8 mouse cellular contexts compared by ENCODE assay signal in genomic region chr6:124809775-124810538, GRCm38 (mm10). TPM values are rescaled to one million over a fixed set of nuclear protein-coding genes. Genes with fewer than 3 reads are reported as not detected.
DNase-seq lines count a peak whose midpoint lies in the region; ATAC-seq and TF ChIP-seq lines count a peak whose summit lies in the region.

No protein-coding gene starts in this region.

- peaks cover 27% of the 10 kb centered on the region for H3K4me1 ChIP-seq in forebrain, postnatal 0 days (ENCODE audit: insufficient read depth)
- peaks cover 80% of the 10 kb centered on the region for H3K4me1 ChIP-seq in midbrain, embryonic 10.5 days

- peak overlapping the region; percentile 41; the same call in 1 of the 2 replicates for H3K4me3 ChIP-seq in forebrain, postnatal 0 days (ENCODE audit: low read depth, low read length)
- H3K4me3 ChIP-seq in midbrain, embryonic 10.5 days = peak overlapping the region; percentile 69

- no peak for ATAC-seq in forebrain, postnatal 0 days
- no peak for ATAC-seq in activated CD4-positive, CD25-positive, alpha-beta regulatory T cell, adult 4 months

- no peaks in the 10 kb centered on the region for H3K27me3 ChIP-seq in forebrain, postnatal 0 days (ENCODE audit: insufficient read depth, low read length)
- no peaks in the 10 kb centered on the region for H3K27me3 ChIP-seq in midbrain, embryonic 10.5 days (ENCODE audit: low read depth, poor library complexity, severe bottlenecking)

- no peak overlapping the region for H3K27ac ChIP-seq in forebrain, postnatal 0 days (ENCODE audit: low read depth, low read length)
- H3K27ac ChIP-seq in midbrain, embryonic 10.5 days (replicated peaks) = peak overlapping the region; percentile 87

- no peak for TF ChIP-seq CTCF in forebrain, postnatal 0 days (IDR thresholded peaks at IDR 0.05; ENCODE audit: low read depth)

- H3K9ac ChIP-seq in forebrain, postnatal 0 days = peak overlapping the region; percentile 50; the same call in 1 of the 2 replicates

- peak; percentile 28 for DNase-seq in kidney, adult 18-20 months
- no peak for DNase-seq in kidney, adult 9 months
- DNase-seq in ZHBTc4 (ENCODE audit: low read depth, low spot score) = peak; percentile 16
- peak; percentile 20 for DNase-seq in forebrain, postnatal 0 days
- no peak for DNase-seq in midbrain, embryonic 10.5 days (ENCODE audit: low spot score)
- DNase-seq in spleen, postnatal 10 days (ENCODE audit: low spot score in 2 of 2) = no peak
- DNase-seq in layer of hippocampus, adult 9-11 months = no peak

- H3K4me2 ChIP-seq in forebrain, postnatal 0 days (ENCODE audit: low read depth) = peak overlapping the region; percentile 58

- H3K36me3 ChIP-seq in forebrain, postnatal 0 days (ENCODE audit: insufficient read depth) = peaks cover 14% of the 10 kb centered on the region
- H3K36me3 ChIP-seq in midbrain, embryonic 10.5 days = peaks cover 32% of the 10 kb centered on the region

- H3K9me3 ChIP-seq in forebrain, postnatal 0 days (ENCODE audit: low read length) = no peaks in the 10 kb centered on the region
- no peaks in the 10 kb centered on the region for H3K9me3 ChIP-seq in midbrain, embryonic 10.5 days (replicated peaks)

- 48% methylated on average over 14 of the region's 14 CpGs for WGBS in forebrain, postnatal 0 days
- 45% methylated on average over 14 of the region's 14 CpGs for WGBS in midbrain, embryonic 10.5 days

RNA-seq across cellular contexts. Expression of gene Spsb2, which starts 1.5 kb away (rescaled TPM):
- 4.3 and 6.0 TPM in 2 replicates for total RNA-seq in forebrain, postnatal 0 days (2014; rRNA removed)
- polyA plus RNA-seq in forebrain, postnatal 0 days (2015; fragmentation: Nextera tagmentation; extraction: Ambion mirVana) = 6.8 and 7.0 TPM in 2 replicates
- polyA plus RNA-seq in midbrain, embryonic 10.5 days (2016; fragmentation: Nextera tagmentation; extraction: Ambion mirVana) = 8.8 and 10.0 TPM in 2 replicates
- 1 to 10 TPM; 1.5 to 2.1 TPM for polyA plus RNA-seq in activated CD4-positive, CD25-positive, alpha-beta regulatory T cell, adult 4 months (2017; shearing (Covaris generic))

RNA-seq across cellular contexts. Expression of gene Tpi1, which starts 4.1 kb away (rescaled TPM):
- 332 and 338 TPM in 2 replicates for total RNA-seq in forebrain, postnatal 0 days (2014; rRNA removed)
- 354 and 367 TPM in 2 replicates for polyA plus RNA-seq in forebrain, postnatal 0 days (2015; fragmentation: Nextera tagmentation; extraction: Ambion mirVana)
- polyA plus RNA-seq in midbrain, embryonic 10.5 days (2016; fragmentation: Nextera tagmentation; extraction: Ambion mirVana) = 786 and 953 TPM in 2 replicates
- polyA plus RNA-seq in activated CD4-positive, CD25-positive, alpha-beta regulatory T cell, adult 4 months (2017; shearing (Covaris generic)) = 10 to 100 TPM; 68.9 to 93.3 TPM

RNA-seq across cellular contexts. Expression of gene Usp5, which starts 19.3 kb away (rescaled TPM):
- 215 and 224 TPM in 2 replicates for total RNA-seq in forebrain, postnatal 0 days (2014; rRNA removed)
- polyA plus RNA-seq in forebrain, postnatal 0 days (2015; fragmentation: Nextera tagmentation; extraction: Ambion mirVana) = 173 and 191 TPM in 2 replicates
- 212 and 228 TPM in 2 replicates for polyA plus RNA-seq in midbrain, embryonic 10.5 days (2016; fragmentation: Nextera tagmentation; extraction: Ambion mirVana)
- polyA plus RNA-seq in activated CD4-positive, CD25-positive, alpha-beta regulatory T cell, adult 4 months (2017; shearing (Covaris generic)) = 10 to 100 TPM; 58.3 to 86.0 TPM

RNA-seq across cellular contexts. Expression of gene Cdca3, which starts 19.4 kb away (rescaled TPM):
- total RNA-seq in forebrain, postnatal 0 days (2014; rRNA removed) = 13.5 and 20.7 TPM in 2 replicates
- 28.5 and 30.5 TPM in 2 replicates for polyA plus RNA-seq in forebrain, postnatal 0 days (2015; fragmentation: Nextera tagmentation; extraction: Ambion mirVana)
- polyA plus RNA-seq in midbrain, embryonic 10.5 days (2016; fragmentation: Nextera tagmentation; extraction: Ambion mirVana) = 258 and 273 TPM in 2 replicates
- polyA plus RNA-seq in activated CD4-positive, CD25-positive, alpha-beta regulatory T cell, adult 4 months (2017; shearing (Covaris generic)) = 10 to 100 TPM; 43.4 to 57.7 TPM

RNA-seq across cellular contexts. Expression of gene Gnb3, which starts 30.1 kb away (rescaled TPM):
- total RNA-seq in forebrain, postnatal 0 days (2014; rRNA removed) = 0.90 and 1.8 TPM in 2 replicates
- polyA plus RNA-seq in forebrain, postnatal 0 days (2015; fragmentation: Nextera tagmentation; extraction: Ambion mirVana) = 0.61 and 1.2 TPM in 2 replicates
- 0.89 and 3.4 TPM in 2 replicates for polyA plus RNA-seq in midbrain, embryonic 10.5 days (2016; fragmentation: Nextera tagmentation; extraction: Ambion mirVana)
- polyA plus RNA-seq in activated CD4-positive, CD25-positive, alpha-beta regulatory T cell, adult 4 months (2017; shearing (Covaris generic)) = under 1 TPM in 1 of 2 experiments, not detected in 1; 0.19 TPM

Comparison
In these comparisons a context has a peak if more than half of its experiments do, and no peak if none do; other contexts are left out.
1. DNase-seq: peak in kidney, adult 18-20 months (single experiment), ZHBTc4 (single experiment) and forebrain, postnatal 0 days (single experiment); none in kidney, adult 9 months (single experiment), midbrain, embryonic 10.5 days (single experiment), spleen, postnatal 10 days (0 of 2) and layer of hippocampus, adult 9-11 months (single experiment).